Mouse (Mus musculus): ENCODE data around the gene Ehmt1.

DNA sequence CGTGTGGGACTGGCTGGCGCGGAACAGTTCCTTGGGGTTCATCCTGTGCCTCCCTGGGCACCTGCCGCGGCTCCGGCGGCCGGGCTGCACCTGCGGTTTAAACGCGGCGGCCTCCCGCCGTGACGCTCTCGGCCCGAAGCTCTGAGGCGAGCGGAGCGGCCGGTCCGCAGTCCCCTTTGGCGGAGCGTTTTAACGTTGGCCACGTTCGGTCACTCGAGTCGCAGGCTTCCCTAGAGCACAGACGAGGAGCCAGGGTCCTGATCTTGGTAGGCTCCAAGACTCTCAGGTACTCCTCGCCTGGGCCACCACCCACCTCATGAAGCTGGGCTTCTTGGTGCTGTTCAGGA lies 30.7 kb upstream of the Ehmt1 start:
- TF ChIP-seq CTCF (IDR thresholded peaks at IDR 0.05; ENCODE audit: low read depth, low read length) (no peak), POLR2A (IDR thresholded peaks at IDR 0.05; ENCODE audit: borderline replicate concordance, low read depth, low read length) (no peak)
